8 mouse cellular contexts compared by ENCODE assay signal in the genomic region with DNA sequence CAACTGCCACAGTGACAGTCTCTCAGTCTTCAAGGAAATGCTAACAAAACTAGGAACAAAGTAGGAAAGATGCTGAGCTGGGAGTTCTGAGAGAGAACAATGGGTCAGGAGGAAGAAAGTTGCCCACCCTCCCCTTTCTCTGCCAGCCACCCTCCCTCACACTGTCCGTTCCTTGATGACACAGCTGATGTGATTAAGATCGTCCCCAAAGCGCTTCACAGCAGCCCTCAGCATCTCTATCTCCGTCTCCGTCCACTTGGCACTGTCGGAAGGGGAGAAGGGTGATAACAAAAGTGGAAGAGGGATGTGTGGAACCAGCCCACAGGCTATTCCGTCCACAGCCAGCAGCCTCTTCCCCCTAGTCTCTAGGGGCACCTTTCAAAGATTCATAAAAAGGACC. TPM values are rescaled to one million over a fixed set of nuclear protein-coding genes. Genes with fewer than 3 reads are reported as not detected.
DNase-seq lines count a peak whose midpoint lies in the region; ATAC-seq lines count a peak whose summit lies in the region.

No protein-coding gene starts in this region.

- H3K9ac ChIP-seq in kidney, embryonic 16.5 days (replicated peaks; ENCODE audit: low read length), result peak overlapping the region; percentile 96
- peak overlapping the region; percentile 98 for H3K9ac ChIP-seq in hindbrain, embryonic 15.5 days
- H3K9ac ChIP-seq in midbrain, embryonic 12.5 days (replicated peaks), result peak overlapping the region; percentile 86

- H3K27me3 ChIP-seq in kidney, embryonic 16.5 days (ENCODE audit: insufficient read depth, low read length), result no peaks in the 10 kb centered on the region
- no peaks in the 10 kb centered on the region for H3K27me3 ChIP-seq in hindbrain, embryonic 15.5 days
- H3K27me3 ChIP-seq in midbrain, embryonic 12.5 days, result no peaks in the 10 kb centered on the region

- peak overlapping the region; percentile 96 for H3K4me2 ChIP-seq in kidney, embryonic 16.5 days (replicated peaks; ENCODE audit: low read depth, low read length)
- H3K4me2 ChIP-seq in hindbrain, embryonic 15.5 days, result peak overlapping the region; percentile 95
- peak overlapping the region; percentile 98 for H3K4me2 ChIP-seq in midbrain, embryonic 12.5 days (replicated peaks)

- H3K9me3 ChIP-seq in kidney, embryonic 16.5 days (ENCODE audit: low read length), result no peaks in the 10 kb centered on the region
- H3K9me3 ChIP-seq in hindbrain, embryonic 15.5 days, result no peaks in the 10 kb centered on the region
- no peaks in the 10 kb centered on the region for H3K9me3 ChIP-seq in midbrain, embryonic 12.5 days

- peak overlapping the region; percentile 93 for H3K27ac ChIP-seq in kidney, embryonic 16.5 days (ENCODE audit: low read length)
- H3K27ac ChIP-seq in hindbrain, embryonic 15.5 days (replicated peaks), result peak overlapping the region; percentile 96
- H3K27ac ChIP-seq in midbrain, embryonic 12.5 days (replicated peaks), result peak overlapping the region; percentile 92

- WGBS in kidney, embryonic 16.5 days, result 36% methylated on average over 7 of the region's 7 CpGs
- WGBS in hindbrain, embryonic 15.5 days, result 26% methylated on average over 7 of the region's 7 CpGs
- WGBS in midbrain, embryonic 12.5 days, result 28% methylated on average over 7 of the region's 7 CpGs

- peak overlapping the region; percentile 99 for H3K4me3 ChIP-seq in kidney, embryonic 16.5 days (ENCODE audit: low read length)
- H3K4me3 ChIP-seq in hindbrain, embryonic 15.5 days, result peak overlapping the region; percentile 92
- H3K4me3 ChIP-seq in midbrain, embryonic 12.5 days, result peak overlapping the region; percentile 87

- peaks cover 11% of the 10 kb centered on the region; the same call in 1 of the 2 replicates for H3K36me3 ChIP-seq in kidney, embryonic 16.5 days (ENCODE audit: insufficient read depth, low read length)
- peaks cover 13% of the 10 kb centered on the region for H3K36me3 ChIP-seq in hindbrain, embryonic 15.5 days
- H3K36me3 ChIP-seq in midbrain, embryonic 12.5 days, result peaks cover 17% of the 10 kb centered on the region

- ATAC-seq in kidney, embryonic 16.5 days (ENCODE audit: low FRiP score, low TSS enrichment), result no peak
- ATAC-seq in hindbrain, embryonic 15.5 days (ENCODE audit: low FRiP score, low read depth), result no peak
- no peak for ATAC-seq in midbrain, embryonic 12.5 days (ENCODE audit: low FRiP score, low read depth)

- DNase-seq in kidney, postnatal 10 days, result no peak
- peak; percentile 6 to 19 for DNase-seq in cerebellum, postnatal 36 days
- DNase-seq in frontal cortex, postnatal 36 days (ENCODE audit: low spot score in 2 of 2), result no peak
- DNase-seq in urinary bladder, adult 2 months (ENCODE audit: low spot score), result no peak
- no peak for DNase-seq in adrenal gland, postnatal 10 days

- H3K4me1 ChIP-seq in kidney, embryonic 16.5 days (ENCODE audit: insufficient read depth, low read length), result peaks cover 52% of the 10 kb centered on the region
- H3K4me1 ChIP-seq in hindbrain, embryonic 15.5 days (replicated peaks), result peaks cover 38% of the 10 kb centered on the region
- peaks cover 42% of the 10 kb centered on the region for H3K4me1 ChIP-seq in midbrain, embryonic 12.5 days

RNA-seq across cellular contexts. Expression of a gene that starts 1.0 kb away (rescaled TPM):
- polyA plus RNA-seq in kidney, embryonic 16.5 days (2015; fragmentation: Nextera tagmentation; extraction: Ambion mirVana), result 170 and 173 TPM in 2 replicates
- 168 and 175 TPM in 2 replicates for polyA plus RNA-seq in hindbrain, embryonic 15.5 days (2015; fragmentation: Nextera tagmentation; extraction: Ambion mirVana)
- polyA plus RNA-seq in midbrain, embryonic 12.5 days (2016; fragmentation: Nextera tagmentation; extraction: Ambion mirVana), result 210 and 213 TPM in 2 replicates
- 55.2 and 69.0 TPM in 2 replicates for polyA plus RNA-seq in urinary bladder, adult 2 months (2012; rRNA removed)
- total RNA-seq in adrenal gland, postnatal 10 days (2021), result 10 to 100 TPM; 58.6 to 62.3 TPM

RNA-seq across cellular contexts. Expression of a gene that starts 2.9 kb away (rescaled TPM):
- 10.5 and 11.5 TPM in 2 replicates for polyA plus RNA-seq in kidney, embryonic 16.5 days (2015; fragmentation: Nextera tagmentation; extraction: Ambion mirVana)
- polyA plus RNA-seq in hindbrain, embryonic 15.5 days (2015; fragmentation: Nextera tagmentation; extraction: Ambion mirVana), result 13.7 TPM in 2 replicates
- polyA plus RNA-seq in midbrain, embryonic 12.5 days (2016; fragmentation: Nextera tagmentation; extraction: Ambion mirVana), result 10.5 and 12.4 TPM in 2 replicates
- polyA plus RNA-seq in urinary bladder, adult 2 months (2012; rRNA removed), result 7.4 and 8.7 TPM in 2 replicates
- total RNA-seq in adrenal gland, postnatal 10 days (2021), result 1 to 10 TPM; 4.0 to 4.9 TPM

RNA-seq across cellular contexts. Expression of a gene that starts 2.9 kb away (rescaled TPM):
- polyA plus RNA-seq in kidney, embryonic 16.5 days (2015; fragmentation: Nextera tagmentation; extraction: Ambion mirVana), result 235 and 255 TPM in 2 replicates
- 394 and 408 TPM in 2 replicates for polyA plus RNA-seq in hindbrain, embryonic 15.5 days (2015; fragmentation: Nextera tagmentation; extraction: Ambion mirVana)
- polyA plus RNA-seq in midbrain, embryonic 12.5 days (2016; fragmentation: Nextera tagmentation; extraction: Ambion mirVana), result 172 and 188 TPM in 2 replicates
- 128 and 143 TPM in 2 replicates for polyA plus RNA-seq in urinary bladder, adult 2 months (2012; rRNA removed)
- total RNA-seq in adrenal gland, postnatal 10 days (2021), result 100 to 1,000 TPM; 139 to 162 TPM

RNA-seq across cellular contexts. Expression of a gene that starts 7.1 kb away (rescaled TPM):
- 27.4 and 31.3 TPM in 2 replicates for polyA plus RNA-seq in kidney, embryonic 16.5 days (2015; fragmentation: Nextera tagmentation; extraction: Ambion mirVana)
- polyA plus RNA-seq in hindbrain, embryonic 15.5 days (2015; fragmentation: Nextera tagmentation; extraction: Ambion mirVana), result 5.5 and 5.6 TPM in 2 replicates
- polyA plus RNA-seq in midbrain, embryonic 12.5 days (2016; fragmentation: Nextera tagmentation; extraction: Ambion mirVana), result 5.2 and 5.4 TPM in 2 replicates
- 4.0 and 4.1 TPM in 2 replicates for polyA plus RNA-seq in urinary bladder, adult 2 months (2012; rRNA removed)
- total RNA-seq in adrenal gland, postnatal 10 days (2021), result 10 to 100 TPM; 27.1 to 31.1 TPM

RNA-seq across cellular contexts. Expression of a gene that starts 15.9 kb away (rescaled TPM):
- polyA plus RNA-seq in kidney, embryonic 16.5 days (2015; fragmentation: Nextera tagmentation; extraction: Ambion mirVana), result 18.6 and 19.3 TPM in 2 replicates
- polyA plus RNA-seq in hindbrain, embryonic 15.5 days (2015; fragmentation: Nextera tagmentation; extraction: Ambion mirVana), result 14.3 and 16.5 TPM in 2 replicates
- polyA plus RNA-seq in midbrain, embryonic 12.5 days (2016; fragmentation: Nextera tagmentation; extraction: Ambion mirVana), result 19.0 and 19.5 TPM in 2 replicates
- polyA plus RNA-seq in urinary bladder, adult 2 months (2012; rRNA removed), result 7.0 and 8.5 TPM in 2 replicates
- total RNA-seq in adrenal gland, postnatal 10 days (2021), result 1 to 10 TPM; 3.8 to 6.2 TPM

Comparison
In these comparisons a context has a peak if more than half of its experiments do, and no peak if none do; other contexts are left out.
1. DNase-seq: peak in cerebellum, postnatal 36 days (2 of 2); none in kidney, postnatal 10 days (single experiment), frontal cortex, postnatal 36 days (0 of 2), urinary bladder, adult 2 months (single experiment) and adrenal gland, postnatal 10 days (single experiment).
2. Peak in every context shown above with its lines, with median percentiles within 50 percentile points of each other: H3K27ac ChIP-seq, H3K4me2 ChIP-seq, H3K4me3 ChIP-seq and H3K9ac ChIP-seq.